Mouse (Mus musculus) CD4-positive, CD25-positive, alpha-beta regulatory T cell, adult 2 months (primary cell): ENCODE results near the gene Rap1a.
A peak's percentile ranks its signal among the peaks of the same experiment; 100 is the strongest.

ENCODE experiments used
- DNase-seq: peaks from one replicate; pipeline ENCODE4 v3.0.0-alpha.2; 2012; ENCODE audit warnings: low read depth, low spot score

Gene Rap1a

DNA sequence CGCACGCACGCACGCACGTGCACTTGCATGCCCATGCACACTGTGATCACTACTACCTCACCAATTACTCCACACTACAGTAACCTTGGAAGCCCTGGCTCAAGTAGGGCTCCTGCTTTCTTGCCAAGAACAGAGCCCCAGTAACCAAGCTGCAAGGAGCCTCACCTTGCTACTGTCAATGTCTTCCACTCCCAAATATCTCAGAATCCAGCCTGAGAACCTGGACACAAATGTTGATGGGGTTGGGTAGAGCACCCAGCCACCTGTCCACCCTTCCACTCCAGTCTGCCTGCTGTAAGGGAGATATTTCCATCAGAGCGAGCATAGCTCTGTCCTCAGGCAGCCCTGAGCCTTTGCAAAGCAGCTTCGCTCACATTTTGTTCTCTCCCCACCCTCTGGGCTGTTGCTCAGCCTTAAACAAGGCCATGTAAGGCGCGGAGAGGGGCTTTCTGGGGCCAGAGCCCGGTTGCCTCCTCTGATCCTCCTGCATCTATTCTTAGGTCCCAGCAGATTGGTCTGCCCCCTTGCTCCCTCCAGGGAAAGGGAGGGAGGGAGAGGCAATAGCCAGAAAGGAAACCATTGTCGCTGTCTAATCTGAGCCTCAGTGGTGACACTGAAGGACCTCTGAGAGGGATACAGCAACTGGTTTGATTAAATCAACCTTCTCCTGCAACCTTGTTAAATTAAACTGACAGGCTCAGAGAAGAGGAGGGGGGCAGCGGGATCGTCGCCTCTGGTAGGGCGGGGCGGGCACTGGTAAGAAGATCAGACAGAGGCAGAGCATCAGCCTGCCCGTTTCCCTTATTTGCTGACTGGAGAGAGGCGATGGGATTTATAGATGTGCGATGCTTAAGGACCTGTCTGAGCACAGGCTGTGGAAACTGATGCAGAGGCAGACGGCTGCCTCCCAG lies 105.4 kb downstream of the Rap1a start:
- DNase-seq = no peak

DNA sequence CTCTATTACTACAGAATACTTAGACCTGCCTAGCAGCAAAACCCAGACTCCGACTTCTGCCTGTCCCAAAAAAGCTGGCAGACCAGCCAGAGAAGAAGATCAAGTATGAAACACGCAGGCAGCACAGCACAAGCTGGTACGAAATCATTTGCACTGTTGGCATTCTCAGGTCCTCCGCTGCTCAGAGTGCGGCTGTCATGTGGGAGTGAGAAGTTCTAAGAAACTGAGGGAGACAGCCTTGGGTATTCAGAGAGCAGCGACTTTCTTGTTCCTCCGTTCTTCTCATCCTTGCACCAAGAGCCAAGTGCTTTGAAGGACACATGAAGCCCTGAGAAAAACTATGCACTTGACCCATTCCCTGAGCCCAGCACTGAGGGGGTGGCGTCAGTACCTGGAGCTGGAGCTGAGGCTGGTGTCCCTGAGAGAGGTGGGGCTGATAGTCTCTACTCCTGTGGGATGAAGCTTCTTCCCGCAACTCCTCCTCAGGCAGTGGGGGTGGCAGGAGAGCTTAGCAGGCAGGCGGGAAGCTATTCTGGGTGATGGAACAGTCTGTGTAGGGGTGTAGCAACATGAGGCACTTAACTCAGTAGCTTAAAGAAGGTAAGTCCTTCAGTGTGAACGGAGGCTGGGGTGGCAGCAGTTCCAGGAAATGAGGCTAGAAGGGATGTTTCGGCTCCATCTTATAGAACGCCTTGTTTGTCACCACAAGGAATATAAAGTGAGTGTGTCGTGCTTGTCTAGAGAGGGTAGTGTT lies 107.6 kb downstream of the Rap1a start:
- no peak for DNase-seq

GRCm38 (mm10) chr3:105688536-105688935 lies 112.6 kb downstream of the Rap1a start:
- no peak for DNase-seq

- peak; percentile 98 for DNase-seq
These were observed 113.6 kb downstream of the Rap1a start, which contains the start of gene Ddx20 for GRCm38 (mm10) chr3:105687324-105688060. Gene Ddx20 (minus strand): TSS chr3:105687574.

- peak; percentile 28 for DNase-seq
These were observed 114.5 kb downstream of the Rap1a start for GRCm38 (mm10) chr3:105686394-105687323.

- no peak for DNase-seq
These were observed 120.8 kb downstream of the Rap1a start for GRCm38 (mm10) chr3:105680346-105680745.
